Mouse (Mus musculus) G1E (cell line): ENCODE data around the gene Tlk2.

Experiments used
- CTCF ChIP-seq: IDR thresholded peaks from 2 replicates; pipeline ENCODE4 v1.5.1; 2012; ENCODE audit warnings: low read depth, low read length, inconsistent platforms, mixed read lengths
- GATA1 ChIP-seq: IDR thresholded peaks from 2 replicates; pipeline ENCODE4 v1.6.1; 2012; ENCODE audit warnings: borderline replicate concordance, low read length, inconsistent platforms, mixed read lengths
- GATA2 ChIP-seq: IDR thresholded peaks from 2 replicates; pipeline ENCODE4 v1.6.1; 2012; ENCODE audit warnings: low read depth, low read length, inconsistent platforms, borderline replicate concordance
- POLR2AphosphoS5 ChIP-seq: IDR thresholded peaks from 2 replicates; pipeline ENCODE4 v1.6.1; 2012; ENCODE audit warnings: low read depth, low read length, inconsistent platforms; ENCODE audit not compliant: insufficient replicate concordance

DNA sequence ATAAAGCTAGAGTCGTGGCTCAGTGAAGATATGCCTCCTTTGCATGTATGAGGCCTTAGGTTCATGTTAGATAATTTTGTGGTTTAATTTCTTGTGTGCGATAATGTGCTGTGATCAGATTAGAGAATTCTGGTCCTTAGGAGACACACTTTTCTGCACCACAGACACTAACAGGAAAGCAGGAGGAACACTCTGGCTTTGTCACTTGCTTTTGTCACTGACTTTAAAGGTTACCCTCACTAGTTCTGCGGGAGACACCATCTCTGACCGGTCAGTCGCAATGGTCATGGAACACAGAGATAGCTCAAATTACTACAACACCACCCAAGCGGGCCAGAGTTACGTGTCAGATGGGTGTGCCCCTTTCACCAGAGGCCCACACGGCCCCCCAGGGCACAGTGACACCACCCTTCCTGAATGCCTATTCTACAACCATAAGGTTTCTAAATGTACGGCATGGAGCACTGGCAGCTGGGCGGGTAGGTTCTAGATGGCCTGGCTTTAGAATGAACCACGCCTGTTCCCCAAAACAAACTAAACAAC, 26.2 kb upstream of the Tlk2 start:
- no peak for TF ChIP-seq POLR2AphosphoS5
- TF ChIP-seq GATA1: no peak
- TF ChIP-seq GATA2: no peak
- no peak for TF ChIP-seq CTCF
